Mouse (Mus musculus) forebrain, embryonic 16.5 days (tissue): ENCODE data around the gene Gm3336. TPM values are rescaled to one million over a fixed set of nuclear protein-coding genes. Genes with fewer than 3 reads are reported as not detected.

Source experiments
- ATAC-seq: fragments of 200-750 bp; cut with Nextera tagmentation; 2 replicates; pipeline ENCODE4 v1.8.0; 2017; ENCODE audit warnings: mild to moderate bottlenecking, moderate library complexity
- H3K27ac ChIP-seq: fragments of 300-500 bp; sonication (generic); 2 replicates; pipeline ENCODE4 v1.5.1; 2014; ENCODE audit warnings: low read length, control low read depth
- H3K27me3 ChIP-seq: fragments of 300-500 bp; sonication (generic); replicated peaks from 2 replicates; pipeline ENCODE4 v1.6.1; 2014; ENCODE audit warnings: low read length; ENCODE audit not compliant: control insufficient read depth, insufficient read depth
- H3K36me3 ChIP-seq: fragments of 300-500 bp; sonication (generic); 2 replicates; pipeline ENCODE4 v1.6.1; 2014; ENCODE audit not compliant: control insufficient read depth, insufficient read depth
- H3K4me1 ChIP-seq: fragments of 300-500 bp; sonication (generic); replicated peaks from 2 replicates; pipeline ENCODE4 v1.6.1; 2014; ENCODE audit warnings: low read length; ENCODE audit not compliant: control insufficient read depth, insufficient read depth
- H3K4me2 ChIP-seq: fragments of 300-500 bp; sonication (generic); 2 replicates; pipeline ENCODE4 v1.6.1; 2014; ENCODE audit warnings: mild to moderate bottlenecking, low read length, control low read depth
- H3K4me3 ChIP-seq: fragments of 300-500 bp; sonication (generic); replicated peaks from 2 replicates; pipeline ENCODE4 v1.5.1; 2014; ENCODE audit warnings: mild to moderate bottlenecking, low read length, control low read depth
- H3K9ac ChIP-seq: fragments of 300-500 bp; sonication (generic); replicated peaks from 2 replicates; pipeline ENCODE4 v1.6.1; 2014; ENCODE audit warnings: low read depth, low read length, control low read depth
- H3K9me3 ChIP-seq: fragments of 300-500 bp; sonication (generic); 2 replicates; pipeline ENCODE4 v1.6.1; 2016; ENCODE audit warnings: low read length; ENCODE audit not compliant: control insufficient read depth
- WGBS: fragments of 180-500 bp; shearing (Covaris S2); extraction: QIAGEN DNeasy Blood & Tissue Kit; methylation state at CpG from one replicate; pipeline ENCODE4 v1.1.7; 2014; 5-methylcytosine and 5-hydroxymethylcytosine counted together
- polyA plus RNA-seq: library from polyadenylated mRNA; unstranded; fragments of >200 nt; fragmentation: Nextera tagmentation; extraction: Ambion mirVana; gene quantifications from 2 replicates; pipeline ENCODE4 v1.2.1, GENCODE M21; 2015

Gm3336 gene
- polyA plus RNA-seq, 1 experiment from 2014 or later: not detected

- peaks cover 15% of the 10 kb centered on the region for H3K4me1 ChIP-seq
- 78% methylated on average over 11 of the region's 11 CpGs for WGBS
- ATAC-seq: no peak
- no peaks in the 10 kb centered on the region for H3K36me3 ChIP-seq
- H3K27ac ChIP-seq: no peak overlapping the region
- H3K27me3 ChIP-seq: peaks cover 53% of the 10 kb centered on the region
- no peak overlapping the region for H3K4me2 ChIP-seq
- no peaks in the 10 kb centered on the region; the same call in 1 of the 2 replicates for H3K9me3 ChIP-seq
- no peak overlapping the region for H3K4me3 ChIP-seq
- H3K9ac ChIP-seq: no peak overlapping the region
Measured at GRCm38 (mm10) chr8:70742176-70742575, 23.8 kb downstream of the Gm3336 start.

- peak overlapping the region; percentile 32 for H3K4me2 ChIP-seq
- H3K9ac ChIP-seq: peak overlapping the region; percentile 42
- H3K36me3 ChIP-seq: no peaks in the 10 kb centered on the region
- H3K4me1 ChIP-seq: peaks cover 15% of the 10 kb centered on the region
- 2% methylated on average over 38 of the region's 38 CpGs for WGBS
- H3K27ac ChIP-seq: no peak overlapping the region
- ATAC-seq: no peak
- H3K9me3 ChIP-seq: no peaks in the 10 kb centered on the region; the same call in 1 of the 2 replicates
- peaks cover 57% of the 10 kb centered on the region for H3K27me3 ChIP-seq
- peak overlapping the region; percentile 20 for H3K4me3 ChIP-seq
Measured at GRCm38 (mm10) chr8:70742981-70743655, 24.8 kb downstream of the Gm3336 start.

- Histone ChIP-seq H3K27ac (no peak overlapping the region), H3K27me3 (peaks cover 57% of the 10 kb centered on the region), H3K9me3 (no peaks in the 10 kb centered on the region; the same call in 1 of the 2 replicates), H3K36me3 (no peaks in the 10 kb centered on the region), H3K4me1 (peaks cover 15% of the 10 kb centered on the region), H3K9ac (peak overlapping the region; percentile 46; the same call in 1 of the 2 replicates), H3K4me2 (peak overlapping the region; percentile 61), H3K4me3 (peak overlapping the region; percentile 41)
- 5% methylated on average over 48 of the region's 48 CpGs for WGBS
- ATAC-seq: 0 out of 2 replicates have a peak, but pooled peaks have one; percentile 22
Measured at GRCm38 (mm10) chr8:70743656-70744590, 25.6 kb downstream of the Gm3336 start.

GRCm38 (mm10) chr8:70744806-70745205 is 26.5 kb downstream of the Gm3336 start:
- Histone ChIP-seq H3K27me3 (peaks cover 57% of the 10 kb centered on the region), H3K9me3 (no peaks in the 10 kb centered on the region; the same call in 1 of the 2 replicates), H3K36me3 (no peaks in the 10 kb centered on the region), H3K27ac (no peak overlapping the region), H3K4me1 (peaks cover 15% of the 10 kb centered on the region), H3K4me2 (no peak overlapping the region), H3K4me3 (no peak overlapping the region), H3K9ac (no peak overlapping the region)
- WGBS: 59% methylated on average over 11 of the region's 11 CpGs
- ATAC-seq: no peak

- Histone ChIP-seq H3K36me3 (no peaks in the 10 kb centered on the region), H3K27ac (no peak overlapping the region), H3K9me3 (no peaks in the 10 kb centered on the region; the same call in 1 of the 2 replicates), H3K9ac (no peak overlapping the region), H3K4me1 (peaks cover 15% of the 10 kb centered on the region), H3K27me3 (peaks cover 53% of the 10 kb centered on the region), H3K4me3 (no peak overlapping the region), H3K4me2 (no peak overlapping the region)
- 53% methylated on average over 19 of the region's 19 CpGs for WGBS
- ATAC-seq: no peak
Measured at GRCm38 (mm10) chr8:70745691-70746220, 27.4 kb downstream of the Gm3336 start.

GRCm38 (mm10) chr8:70746676-70747075 is 28.3 kb downstream of the Gm3336 start:
- no peak for ATAC-seq
- WGBS: 83% methylated on average over 9 of the region's 9 CpGs
- Histone ChIP-seq H3K9ac (no peak overlapping the region), H3K9me3 (no peaks in the 10 kb centered on the region; the same call in 1 of the 2 replicates), H3K36me3 (no peaks in the 10 kb centered on the region), H3K4me2 (no peak overlapping the region), H3K4me3 (no peak overlapping the region), H3K27ac (no peak overlapping the region), H3K27me3 (peaks cover 43% of the 10 kb centered on the region), H3K4me1 (peaks cover 15% of the 10 kb centered on the region)

- peaks cover 37% of the 10 kb centered on the region for H3K27me3 ChIP-seq
- peaks cover 15% of the 10 kb centered on the region for H3K4me1 ChIP-seq
- H3K4me2 ChIP-seq: no peak overlapping the region
- H3K9ac ChIP-seq: no peak overlapping the region
- WGBS: 86% methylated on average over 18 of the region's 18 CpGs
- no peak for ATAC-seq
- no peaks in the 10 kb centered on the region for H3K36me3 ChIP-seq
- H3K27ac ChIP-seq: no peak overlapping the region
- no peak overlapping the region for H3K4me3 ChIP-seq
- no peaks in the 10 kb centered on the region; the same call in 1 of the 2 replicates for H3K9me3 ChIP-seq
Measured at GRCm38 (mm10) chr8:70747211-70747890, 29.0 kb downstream of the Gm3336 start.

- 88% methylated on average over 23 of the region's 23 CpGs for WGBS
- no peaks in the 10 kb centered on the region; the same call in 1 of the 2 replicates for H3K9me3 ChIP-seq
- H3K27me3 ChIP-seq: peaks cover 26% of the 10 kb centered on the region
- no peak overlapping the region for H3K4me2 ChIP-seq
- H3K9ac ChIP-seq: no peak overlapping the region
- H3K27ac ChIP-seq: no peak overlapping the region
- peaks cover 11% of the 10 kb centered on the region for H3K4me1 ChIP-seq
- no peak for ATAC-seq
- no peaks in the 10 kb centered on the region for H3K36me3 ChIP-seq
- no peak overlapping the region for H3K4me3 ChIP-seq
Measured at GRCm38 (mm10) chr8:70748246-70749096, 30.1 kb downstream of the Gm3336 start.
